In genomic region chr14:79879333-79880035, GRCm38 (mm10) we compare ENCODE assay signal across 14 mouse cellular contexts.
DNase-seq lines count a peak whose midpoint lies in the region; ATAC-seq and TF ChIP-seq lines count a peak whose summit lies in the region.
"Had no signal": no experiment of that assay in that cellular context is flagged by ENCODE, and none has a peak within 500 bp of the region (broad histone marks: within the 10 kb centered on the region; RNA-seq: fewer than 3 reads in every experiment).

No protein-coding gene starts in this region.

- H3K4me1 ChIP-seq in forebrain, embryonic 16.5 days (replicated peaks; ENCODE audit: control insufficient read depth, insufficient read depth, low read length), result peaks cover 27% of the 10 kb centered on the region
- peaks cover 33% of the 10 kb centered on the region for H3K4me1 ChIP-seq in midbrain, embryonic 11.5 days (ENCODE audit: control insufficient read depth, insufficient read depth, low read length)
- H3K4me1 ChIP-seq in kidney, adult 2 months (ENCODE audit: control insufficient read depth, insufficient read depth, low read length), result no peaks in the 10 kb centered on the region
- peaks cover 9% of the 10 kb centered on the region; the same call in 1 of the 2 replicates for H3K4me1 ChIP-seq in kidney, embryonic 14.5 days (ENCODE audit: control insufficient read depth, insufficient read depth, low read length)

- H3K27ac ChIP-seq in forebrain, embryonic 16.5 days (ENCODE audit: low read length), result peak overlapping the region; percentile 77
- H3K27ac ChIP-seq in midbrain, embryonic 11.5 days (ENCODE audit: low read depth, low read length), result no peak overlapping the region
- no peak overlapping the region for H3K27ac ChIP-seq in kidney, adult 2 months (ENCODE audit: insufficient read depth, low read depth, low read length)
- no peak overlapping the region for H3K27ac ChIP-seq in kidney, embryonic 14.5 days (ENCODE audit: low read depth, low read length)
- H3K27ac ChIP-seq: limb, embryonic 12.5 days had no signal

- H3K9ac ChIP-seq in forebrain, embryonic 16.5 days (replicated peaks; ENCODE audit: low read depth, low read length), result no peak overlapping the region
- no peak overlapping the region for H3K9ac ChIP-seq in midbrain, embryonic 11.5 days (ENCODE audit: low read length)
- H3K9ac ChIP-seq in kidney, embryonic 14.5 days (ENCODE audit: low read depth, low read length), result no peak overlapping the region
- H3K9ac ChIP-seq: limb, embryonic 12.5 days; liver, postnatal 0 days had no signal

- no peak overlapping the region for H3K4me3 ChIP-seq in forebrain, embryonic 16.5 days (replicated peaks; ENCODE audit: low read length)
- H3K4me3 ChIP-seq in midbrain, embryonic 11.5 days (ENCODE audit: low read depth, low read length), result no peak overlapping the region
- H3K4me3 ChIP-seq in kidney, adult 2 months (ENCODE audit: insufficient read depth, low read depth, low read length), result no peak overlapping the region
- no peak overlapping the region for H3K4me3 ChIP-seq in kidney, embryonic 14.5 days (ENCODE audit: low read length)
- H3K4me3 ChIP-seq: limb, embryonic 12.5 days had no signal

- H3K27me3 ChIP-seq in forebrain, embryonic 16.5 days (replicated peaks; ENCODE audit: control insufficient read depth, insufficient read depth, low read length), result 0 out of 2 replicates have a peak, but pooled peaks cover 2% of the 10 kb centered on the region
- H3K27me3 ChIP-seq in midbrain, embryonic 11.5 days (ENCODE audit: control insufficient read depth, insufficient read depth, low read length), result peaks cover 13% of the 10 kb centered on the region
- H3K27me3 ChIP-seq in kidney, adult 2 months (replicated peaks; ENCODE audit: control insufficient read depth, insufficient read depth, low read length), result no peaks in the 10 kb centered on the region
- no peaks in the 10 kb centered on the region for H3K27me3 ChIP-seq in kidney, embryonic 14.5 days (ENCODE audit: control insufficient read depth, insufficient read depth, low read length)

- 15% methylated on average over 11 of the region's 11 CpGs for WGBS in forebrain, embryonic 16.5 days
- WGBS in midbrain, embryonic 11.5 days, result 70% methylated on average over 11 of the region's 11 CpGs
- WGBS in kidney, adult 2 months, result 62% methylated on average over 11 of the region's 11 CpGs
- 76% methylated on average over 11 of the region's 11 CpGs for WGBS in kidney, embryonic 14.5 days

- no peak for TF ChIP-seq CTCF in kidney, adult 2 months (conservative IDR thresholded peaks at IDR 0.05; ENCODE audit: insufficient read depth, insufficient read length, low read depth, low read length)

- peak; percentile 30 for DNase-seq in left cerebral cortex, postnatal 4 days
- no peak for DNase-seq in left cerebral cortex, adult 8-10 months (ENCODE audit: low spot score in 2 of 2)
- peak; percentile 81 for DNase-seq in midbrain, embryonic 11.5 days (ENCODE audit: low spot score, missing footprints)
- DNase-seq in retina, embryonic 14.5 days (ENCODE audit: low spot score), result peak; percentile 56
- DNase-seq in testis, postnatal 14 days (ENCODE audit: low spot score), result no peak
- no peak for DNase-seq in kidney, adult 2 months
- DNase-seq: B cell, adult 2 months; gastrocnemius, postnatal 36 days; kidney, adult 18-20 months; liver, postnatal 0 days; thymus, postnatal 36 days had no signal

- intact Hi-C loops in left cerebral cortex, postnatal 4 days (cut with DNase I), result no loop called here

- H3K9me3 ChIP-seq in forebrain, embryonic 16.5 days (ENCODE audit: control insufficient read depth, low read length), result no peaks in the 10 kb centered on the region
- no peaks in the 10 kb centered on the region for H3K9me3 ChIP-seq in midbrain, embryonic 11.5 days (ENCODE audit: control insufficient read depth, low read length)
- H3K9me3 ChIP-seq in kidney, embryonic 14.5 days (ENCODE audit: control insufficient read depth, low read length), result no peaks in the 10 kb centered on the region
- H3K9me3 ChIP-seq: limb, embryonic 12.5 days had no signal

- peak overlapping the region; percentile 0; the same call in 1 of the 2 replicates for H3K4me2 ChIP-seq in forebrain, embryonic 16.5 days (ENCODE audit: low read length)
- no peak overlapping the region for H3K4me2 ChIP-seq in midbrain, embryonic 11.5 days
- H3K4me2 ChIP-seq in kidney, embryonic 14.5 days (replicated peaks; ENCODE audit: low read depth, low read length), result no peak overlapping the region
- H3K4me2 ChIP-seq: limb, embryonic 12.5 days had no signal

- TF ChIP-seq POLR2A in kidney, adult 2 months (IDR thresholded peaks at IDR 0.05; ENCODE audit: low read depth, low read length), result no peak

- peak; percentile 80 for ATAC-seq in forebrain, embryonic 16.5 days
- ATAC-seq in midbrain, embryonic 11.5 days (ENCODE audit: low FRiP score), result no peak
- ATAC-seq in kidney, embryonic 14.5 days (ENCODE audit: low FRiP score, low TSS enrichment), result no peak
- ATAC-seq: liver, postnatal 0 days had no signal

- no peaks in the 10 kb centered on the region for H3K36me3 ChIP-seq in forebrain, embryonic 16.5 days (ENCODE audit: control insufficient read depth, insufficient read depth)
- no peaks in the 10 kb centered on the region for H3K36me3 ChIP-seq in midbrain, embryonic 11.5 days (ENCODE audit: control insufficient read depth, insufficient read depth, low read length)
- H3K36me3 ChIP-seq in kidney, adult 2 months (ENCODE audit: control insufficient read depth, insufficient read depth, low read length), result no peaks in the 10 kb centered on the region
- no peaks in the 10 kb centered on the region for H3K36me3 ChIP-seq in kidney, embryonic 14.5 days (ENCODE audit: control insufficient read depth, insufficient read depth, low read length)
- H3K36me3 ChIP-seq: limb, embryonic 12.5 days had no signal

Comparison
In these comparisons a context has a peak if more than half of its experiments do, and no peak if none do; other contexts are left out.
1. DNase-seq: peak in left cerebral cortex, postnatal 4 days (single experiment), midbrain, embryonic 11.5 days (single experiment) and retina, embryonic 14.5 days (single experiment); none in left cerebral cortex, adult 8-10 months (0 of 2), testis, postnatal 14 days (single experiment) and kidney, adult 2 months (single experiment).